Mouse (Mus musculus) frontal cortex, postnatal 14 days (tissue): ENCODE results near the gene Mettl24.
"Not testable (repeated sequence)": the region's sequence is repeated elsewhere in the genome, so short reads cannot be mapped to it uniquely, and the experiment has no call there.

Experiments
- DNase-seq, 2 experiments: peaks; one replicate each; pipeline ENCODE4 v3.0.0; 2022; ENCODE audit warnings: low spot score in 2 of 2

Mettl24 gene

DNA sequence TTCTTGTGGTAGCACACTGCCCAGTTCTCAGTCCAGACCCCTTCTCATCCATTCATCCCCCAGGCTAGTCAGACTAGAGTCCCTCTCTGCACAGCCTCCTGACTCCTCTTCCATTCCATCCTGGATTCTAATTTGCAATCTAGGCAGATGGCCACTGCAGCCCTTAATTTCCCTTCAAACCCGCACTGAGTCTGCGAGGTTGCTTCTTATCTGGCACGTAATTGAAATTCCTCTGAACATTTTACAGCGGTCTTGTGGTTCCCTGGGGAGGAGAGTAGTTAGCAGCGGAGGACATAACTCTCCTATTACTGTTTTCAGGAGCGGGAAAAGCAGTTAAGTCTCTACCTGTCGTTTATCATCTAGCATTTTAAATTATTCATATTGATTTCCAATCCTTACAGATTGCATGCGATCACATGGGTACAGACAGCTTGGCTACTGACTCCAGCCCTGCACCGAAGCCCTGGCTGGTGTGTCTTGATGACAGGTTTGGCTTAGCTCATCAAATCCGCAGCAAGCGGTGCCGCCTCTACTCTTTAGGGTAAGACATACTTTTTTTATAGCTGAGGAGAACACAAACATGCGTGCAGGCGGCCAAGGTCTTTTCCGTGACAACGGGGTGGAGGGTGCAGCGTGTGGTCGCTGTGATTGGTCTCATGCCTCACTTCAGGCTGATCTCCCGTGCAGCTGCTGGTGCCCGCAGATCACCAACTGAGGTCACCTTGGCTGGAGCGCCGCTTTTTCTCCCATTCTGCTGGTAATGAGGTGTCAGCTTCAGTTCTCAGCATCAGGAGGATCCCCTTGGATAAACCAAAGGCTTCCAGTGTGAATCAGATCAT is 54.4 kb downstream of the Mettl24 start:
- no peak for DNase-seq

GRCm38 (mm10) chr10:40740696-40741095 is 57.6 kb downstream of the Mettl24 start:
- no peak for DNase-seq

DNA sequence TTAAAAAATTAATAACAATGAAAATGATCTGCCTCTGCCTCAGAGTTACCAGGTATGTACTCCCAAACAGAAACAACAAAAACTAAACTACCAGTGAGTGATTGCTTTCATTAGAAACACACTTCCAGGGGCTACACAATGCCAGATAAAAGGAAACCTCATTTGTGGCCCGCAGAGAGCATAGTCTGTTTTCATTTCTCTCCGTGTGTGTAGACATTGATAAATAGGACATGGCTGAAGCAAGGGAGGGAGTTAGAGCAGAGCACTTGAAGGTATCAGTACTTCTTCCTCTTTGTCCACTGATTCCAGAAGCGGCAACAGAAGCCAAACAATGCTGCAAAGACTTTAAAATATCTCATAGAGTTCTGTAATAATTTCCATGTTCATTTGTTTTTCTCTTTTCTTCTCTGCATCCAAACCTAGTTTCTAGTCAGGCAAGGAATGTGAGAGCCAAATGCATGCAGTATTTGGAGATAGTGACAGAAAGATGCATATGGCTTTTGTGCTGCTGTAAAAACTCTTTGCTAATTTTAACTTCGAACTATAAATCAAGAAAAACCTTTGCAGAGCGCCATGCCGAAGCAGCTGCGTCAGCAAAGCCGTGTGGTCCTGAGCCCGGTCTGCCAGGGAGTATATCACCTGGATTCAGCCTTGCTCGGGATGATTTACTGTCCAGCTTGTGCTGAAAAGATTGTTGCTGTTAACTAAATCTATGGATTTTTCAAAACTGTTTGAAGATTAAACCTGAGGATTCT is 67.4 kb downstream of the Mettl24 start:
- DNase-seq: no peak

DNA sequence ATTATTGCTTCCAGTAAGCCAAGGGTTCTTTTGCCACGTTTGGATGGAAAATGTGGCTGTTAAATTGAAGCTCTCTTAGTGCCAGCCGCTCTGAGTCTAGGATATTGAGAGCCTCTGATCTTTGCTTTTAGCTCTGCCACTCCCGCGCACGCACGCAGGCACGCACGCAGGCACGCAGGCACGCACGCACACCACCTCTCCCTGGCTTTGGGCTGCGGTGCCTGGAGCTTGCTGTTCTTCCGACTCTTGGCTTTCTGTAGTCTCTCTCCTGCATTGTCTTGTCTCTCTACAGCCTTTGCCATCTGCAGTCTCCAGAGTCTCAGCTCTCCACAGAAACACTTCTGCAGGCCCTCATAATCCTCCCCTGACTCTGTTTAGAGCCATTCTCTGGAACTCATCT is 68.1 kb downstream of the Mettl24 start:
- DNase-seq: no peak

DNA sequence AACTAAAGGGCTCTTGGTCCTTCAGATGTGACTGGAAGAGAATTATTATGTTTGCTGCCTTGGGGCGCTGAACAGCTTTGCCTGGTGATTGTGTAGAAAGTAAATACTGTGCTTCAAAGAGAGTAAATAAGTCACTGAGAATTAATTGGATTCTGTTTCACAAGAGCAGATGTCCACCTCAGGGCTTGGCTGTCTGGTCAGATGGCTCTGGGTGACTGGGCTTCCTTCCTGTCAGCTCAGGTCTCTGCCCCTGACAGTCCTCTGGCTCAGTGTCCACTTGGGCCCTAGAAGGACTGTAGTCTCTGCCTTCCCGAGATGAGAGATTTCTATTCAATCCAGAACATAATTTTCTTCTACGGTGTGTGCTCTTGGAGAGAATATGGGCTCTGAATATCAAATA is 70.0 kb downstream of the Mettl24 start:
- DNase-seq: no peak

DNA sequence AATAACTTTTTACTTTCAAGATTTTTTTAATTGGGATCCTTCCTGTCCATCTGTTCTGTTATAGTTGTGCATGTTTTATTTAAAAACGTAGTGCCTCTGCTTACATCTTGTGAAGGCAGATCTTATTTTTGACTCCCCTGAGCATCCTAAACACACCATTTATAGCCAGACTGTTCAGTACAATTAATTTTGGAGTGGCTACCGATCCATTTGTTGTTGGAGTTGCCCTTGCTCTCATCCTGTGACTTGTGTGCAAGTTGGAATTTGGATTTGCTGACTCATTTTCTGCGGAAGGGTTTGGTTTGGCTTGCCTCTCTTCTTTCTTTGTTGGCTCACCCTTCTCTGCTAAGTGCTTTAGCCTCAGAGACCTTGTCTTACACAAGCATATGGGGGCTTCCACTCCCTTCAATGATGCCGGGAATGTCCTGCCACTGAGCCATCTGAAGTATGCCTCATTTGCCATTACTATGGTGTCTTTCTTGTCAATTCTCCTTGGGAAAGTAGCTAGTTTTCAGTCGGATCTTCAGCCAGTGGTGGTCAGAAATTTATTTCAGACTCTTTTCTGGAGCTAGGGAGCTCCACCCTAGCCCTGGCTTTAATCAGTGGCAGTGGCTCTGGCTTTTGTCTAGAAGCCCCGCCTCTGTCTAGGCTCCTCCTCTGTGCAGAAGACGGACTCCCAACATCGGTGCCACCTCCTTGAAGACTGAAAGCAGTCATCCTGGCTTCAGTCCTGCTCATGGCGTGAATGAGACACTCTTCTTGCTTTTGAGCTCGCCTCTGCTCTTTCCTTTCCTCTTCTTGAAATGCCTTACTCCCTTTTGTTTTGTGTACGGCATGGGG is 75.3 kb downstream of the Mettl24 start:
- DNase-seq: no peak

DNA sequence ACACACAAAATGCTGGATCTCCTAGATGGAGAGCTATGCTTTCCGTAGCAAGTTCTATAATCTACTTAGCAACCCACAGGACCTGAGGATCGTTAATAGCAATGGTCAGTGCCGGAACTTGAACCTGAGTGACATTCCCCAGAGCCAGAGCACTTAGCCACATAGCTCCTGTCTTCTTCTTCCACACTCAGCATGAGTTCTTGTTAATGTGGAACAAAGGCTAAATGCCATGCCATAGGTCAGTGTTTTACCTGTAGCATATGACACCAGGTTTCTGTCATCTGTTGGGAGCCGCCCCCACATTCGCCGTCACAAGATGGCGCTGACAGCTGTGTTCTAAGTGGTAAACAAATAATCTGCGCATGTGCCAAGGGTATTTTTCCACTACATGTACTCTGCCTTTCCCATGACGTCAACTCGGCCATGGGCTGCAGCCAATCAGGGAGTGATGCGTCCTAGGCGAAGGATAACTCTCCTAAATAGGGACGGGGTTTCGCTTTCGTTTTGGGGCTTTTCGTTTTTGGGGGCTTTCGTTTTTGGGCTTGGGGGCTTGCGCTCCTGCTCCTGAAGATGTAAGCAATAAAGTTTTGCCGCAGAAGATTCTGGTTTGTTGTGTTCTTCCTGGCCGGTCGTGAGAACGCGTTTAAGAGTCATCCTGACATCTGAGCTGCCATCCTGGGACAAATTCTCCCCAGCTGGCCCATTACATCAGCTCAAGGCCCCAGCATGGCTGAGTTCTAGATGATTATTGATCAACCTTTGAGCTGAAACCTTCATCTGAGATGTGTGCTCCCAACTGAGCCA is 76.5 kb downstream of the Mettl24 start:
- not testable (repeated sequence) for DNase-seq

- DNase-seq: no peak
Observed at GRCm38 (mm10) chr10:40760195-40761009, 77.3 kb downstream of the Mettl24 start.

DNA sequence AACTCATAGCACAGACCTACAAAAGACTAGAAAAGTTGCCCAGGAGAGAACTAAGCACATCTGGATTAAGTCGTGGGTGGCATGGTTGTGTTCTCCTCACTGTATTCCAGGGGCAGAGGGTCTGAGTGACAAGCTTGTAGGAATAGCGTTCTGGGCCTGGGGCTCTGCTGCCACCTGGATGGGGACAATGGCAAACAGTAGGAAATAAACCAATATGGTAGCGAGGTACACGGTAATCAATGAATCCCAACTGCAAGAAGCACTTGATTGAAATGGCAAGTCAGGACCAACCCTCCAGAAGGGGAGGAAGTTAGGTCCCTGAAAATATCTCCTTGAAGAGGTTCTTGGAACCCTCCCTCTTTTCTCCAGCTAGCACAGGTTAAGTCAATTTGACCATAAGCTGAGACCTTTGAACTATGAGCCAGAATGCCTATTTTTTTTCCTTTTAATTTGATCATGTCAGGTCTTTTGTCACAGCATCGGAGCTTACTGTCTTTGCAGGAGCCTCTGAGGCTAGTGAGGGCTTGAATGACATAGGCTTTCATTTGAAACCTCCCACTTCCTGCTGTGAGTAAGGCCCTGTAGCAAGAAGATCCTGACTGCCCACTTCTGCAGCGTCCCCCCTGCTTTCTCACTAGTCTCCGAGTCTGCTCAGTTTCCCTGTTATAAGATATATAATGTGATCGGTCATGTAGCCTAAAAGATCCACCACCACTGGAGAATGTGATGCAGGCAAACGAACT is 78.1 kb downstream of the Mettl24 start:
- no peak for DNase-seq

- no peak for DNase-seq
Observed at GRCm38 (mm10) chr10:40762624-40763023, 79.5 kb downstream of the Mettl24 start.

- no peak for DNase-seq
Observed at GRCm38 (mm10) chr10:40763084-40763720, 80.1 kb downstream of the Mettl24 start.

GRCm38 (mm10) chr10:40772266-40772665 is 89.2 kb downstream of the Mettl24 start:
- DNase-seq: no peak

GRCm38 (mm10) chr10:40775151-40775550 is 92.1 kb downstream of the Mettl24 start:
- no peak for DNase-seq

DNA sequence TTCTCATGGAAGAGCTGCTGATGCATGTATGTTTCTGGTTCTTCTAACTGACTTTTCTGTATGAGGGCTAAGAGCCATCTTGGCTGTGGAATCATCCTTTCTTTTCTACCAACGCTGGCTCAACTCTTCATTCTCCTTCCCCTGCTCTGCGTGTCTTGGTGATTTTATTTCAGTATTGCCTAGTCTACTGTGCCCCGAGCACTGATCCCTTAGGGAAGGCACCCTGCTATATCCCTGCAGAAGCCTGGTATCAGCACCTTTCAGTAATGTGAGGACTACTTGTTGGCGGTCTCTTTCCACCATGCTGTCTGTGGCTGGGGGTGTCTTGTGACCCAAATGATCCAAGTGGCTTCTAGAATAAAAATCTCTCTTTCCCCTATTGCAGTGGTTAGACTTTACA is 92.6 kb downstream of the Mettl24 start:
- DNase-seq: no peak

DNA sequence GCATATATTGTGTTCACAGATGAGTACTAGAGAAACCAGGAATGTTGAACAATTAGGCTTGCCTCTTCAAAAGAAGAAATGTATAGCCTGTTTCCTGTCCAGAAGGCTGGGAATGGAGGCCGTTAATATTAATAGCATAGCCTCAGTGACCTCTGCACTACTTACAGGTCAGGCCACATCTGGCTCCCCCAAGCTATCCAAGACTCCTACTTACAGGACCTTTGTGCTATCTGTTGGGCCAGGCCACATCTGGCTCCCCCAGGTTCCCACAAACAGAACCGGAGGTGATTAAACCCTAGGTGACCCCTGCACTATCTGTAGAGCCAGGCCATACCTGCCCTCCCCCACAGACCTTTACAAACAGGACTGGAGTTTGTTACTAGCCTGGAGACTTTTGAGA is 94.1 kb downstream of the Mettl24 start:
- DNase-seq: no peak

GRCm38 (mm10) chr10:40778472-40778871 is 95.4 kb downstream of the Mettl24 start:
- no peak for DNase-seq

- no peak for DNase-seq
Observed at GRCm38 (mm10) chr10:40790406-40790805, 107.3 kb downstream of the Mettl24 start.

DNA sequence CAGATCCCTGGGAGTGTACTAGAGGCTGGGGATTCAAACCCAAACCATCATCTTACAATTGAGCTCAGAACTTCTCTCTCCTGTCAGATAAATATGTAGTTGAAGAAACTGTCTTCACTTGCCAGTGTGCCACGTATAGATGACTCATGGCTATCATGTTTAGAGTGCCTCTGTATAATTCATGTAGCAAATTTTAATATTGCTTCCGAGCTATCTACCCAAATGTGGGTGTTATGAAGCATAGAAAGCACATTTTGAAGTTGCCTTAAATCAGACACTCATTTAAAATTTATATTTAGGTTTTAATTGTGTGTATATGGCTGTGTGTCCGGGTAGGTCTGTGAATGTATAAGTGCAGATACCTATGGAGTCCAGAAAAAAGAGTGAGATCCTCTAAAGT is 109.0 kb downstream of the Mettl24 start:
- DNase-seq: no peak

DNA sequence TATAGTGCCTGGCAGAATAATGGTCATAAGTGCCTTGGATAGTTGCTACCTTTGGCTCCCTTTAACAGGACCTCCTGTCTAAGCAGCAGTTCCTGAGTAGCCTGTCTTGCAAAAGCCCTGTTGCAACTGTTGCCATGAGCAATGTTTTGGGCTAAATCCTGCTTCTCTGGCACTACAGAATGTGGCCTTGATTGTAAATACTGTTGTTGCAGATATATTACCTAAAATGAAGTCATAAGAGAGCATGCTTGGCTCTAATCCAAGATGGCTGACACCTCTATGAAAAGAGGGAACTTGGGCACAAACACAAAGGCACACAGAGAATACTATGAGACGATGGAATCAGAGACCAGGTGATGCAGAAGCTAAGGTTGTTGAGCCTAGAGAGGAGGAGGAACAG is 122.1 kb downstream of the Mettl24 start:
- no peak for DNase-seq
